Mouse (Mus musculus) pancreas, adult 10 weeks (tissue): ENCODE results near the gene Cd109. TPM values are rescaled to one million over a fixed set of nuclear protein-coding genes. Genes with fewer than 3 reads are reported as not detected.

Experiments used
- polyA plus RNA-seq: library from polyadenylated mRNA; stranded (reverse); fragments of 350-450 nt; fragmentation: Illumina TruSeq; extraction: RNeasy Lipid Tissue Mini Kit (QIAGEN cat#74804); gene quantifications from one replicate; pipeline ENCODE4 v1.2.3, GENCODE M21; 2015; ENCODE audit warnings: low read depth, low replicate concordance; ENCODE audit not compliant: insufficient read depth

Gene Cd109
- 1.0 TPM for polyA plus RNA-seq

GRCm38 (mm10) chr9:78615401-78616021 is at the start of gene Cd109:
Gene Cd109 (plus strand): TSS chr9:78615546.

GRCm38 (mm10) chr9:78587914-78588313 is 27.4 kb upstream of the Cd109 start, which contains the start of gene Slc17a5:
Gene Slc17a5 (minus strand): TSS chr9:78588041.

Other genes starting within 250 kb of the Cd109 start
- not detected for gene Dppa5a, start 247.4 kb upstream of the Cd109 start, polyA plus RNA-seq
- gene Ooep, start 236.8 kb upstream of the Cd109 start, polyA plus RNA-seq: not detected
- not detected for gene Ddx43, start 219.8 kb upstream of the Cd109 start, polyA plus RNA-seq
- 0.54 TPM for gene Cgas, start 172.3 kb upstream of the Cd109 start, polyA plus RNA-seq
- 3.2 TPM for gene Mto1, start 167.3 kb upstream of the Cd109 start, polyA plus RNA-seq
- not detected for gene Gm17324, start 166.8 kb upstream of the Cd109 start, polyA plus RNA-seq
- 2,654 TPM for gene Eef1a1, start 126.4 kb upstream of the Cd109 start, polyA plus RNA-seq
- 2.6 TPM for gene Slc17a5, start 27.5 kb upstream of the Cd109 start, polyA plus RNA-seq